Mouse (Mus musculus) CH12F3 (cell line): ENCODE data around the gene Tmub2.

Experiments used
- in situ Hi-C: fragments of 300-500 bp; cut with MboI; formaldehyde crosslinking; loops from 2 replicates; pipeline ENCODE4 v1.14.3; 2020; ENCODE audit warnings: low sequenced_read_pairs

The Tmub2 gene

GRCm38 (mm10) chr11:102323516-102323915, 38.8 kb downstream of the Tmub2 start:
- in situ Hi-C loops, result loop anchor here (5.0 kb wide), 1 partner anchor 84 kb away; the partner anchor contains the start of gene Slc25a39

DNA sequence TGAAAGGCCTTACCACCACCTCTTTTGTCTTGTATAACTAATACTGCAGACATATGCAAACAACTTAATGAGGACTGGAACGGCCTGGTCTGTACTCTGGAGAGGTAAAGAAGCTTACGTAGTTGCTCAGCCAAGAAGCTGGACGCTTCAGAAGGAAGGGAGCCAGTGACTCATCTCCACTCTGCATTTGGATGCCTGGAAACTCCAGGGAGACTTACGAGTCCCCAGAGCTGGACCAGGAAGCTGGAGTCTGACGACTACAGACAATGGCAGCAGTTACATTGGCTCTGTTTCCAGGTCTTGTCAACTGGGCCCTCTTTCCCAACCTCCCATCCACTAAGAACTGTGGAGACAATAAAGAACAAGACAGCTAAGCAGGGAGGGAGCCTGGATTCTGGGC, 42.5 kb downstream of the Tmub2 start:
- in situ Hi-C loops, result no loop called here

DNA sequence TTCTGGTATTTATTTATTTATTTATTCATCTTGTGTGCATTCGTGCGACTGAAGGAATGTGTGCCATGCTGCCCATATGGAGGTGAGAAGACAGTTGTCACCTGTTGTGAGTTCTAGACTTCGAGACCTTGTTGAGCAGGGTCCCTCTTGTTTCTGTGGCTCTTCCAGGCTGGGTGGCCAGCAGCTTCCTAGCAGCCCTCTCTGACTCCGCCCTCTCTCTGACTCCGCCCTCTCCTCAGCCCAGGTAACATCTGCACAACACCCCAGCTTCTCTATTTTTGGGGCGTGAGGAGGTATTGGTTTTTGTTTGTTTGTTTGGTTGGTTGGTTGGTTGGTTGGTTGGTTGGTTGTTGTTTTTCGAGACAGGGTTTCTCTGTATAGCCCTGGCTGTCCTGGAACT, 43.1 kb downstream of the Tmub2 start:
- in situ Hi-C loops, result no loop called here

- in situ Hi-C loops, result no loop called here
Measured at GRCm38 (mm10) chr11:102329518-102329917, 44.8 kb downstream of the Tmub2 start.

DNA sequence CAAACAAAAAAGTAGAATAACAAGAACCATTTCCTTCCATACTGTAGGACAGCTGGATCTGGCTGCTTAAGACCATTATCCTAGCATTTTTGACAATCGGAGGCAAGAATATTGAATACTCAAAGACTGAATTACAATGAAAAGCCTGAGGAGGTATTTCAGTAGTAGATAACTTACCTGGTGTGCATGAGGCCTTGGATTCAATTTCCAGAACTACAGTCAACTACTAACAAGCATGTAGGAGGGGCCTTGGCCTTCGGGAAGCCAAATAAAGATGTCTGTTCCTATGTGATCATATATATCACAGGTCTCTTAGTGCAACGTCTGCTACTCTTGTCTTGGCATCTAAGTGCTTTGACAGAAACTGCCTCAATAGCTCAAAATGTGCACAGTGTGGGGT, 45.3 kb downstream of the Tmub2 start:
- in situ Hi-C loops, result no loop called here

- in situ Hi-C loops, result no loop called here
Measured at GRCm38 (mm10) chr11:102331806-102332205, 47.1 kb downstream of the Tmub2 start.

DNA sequence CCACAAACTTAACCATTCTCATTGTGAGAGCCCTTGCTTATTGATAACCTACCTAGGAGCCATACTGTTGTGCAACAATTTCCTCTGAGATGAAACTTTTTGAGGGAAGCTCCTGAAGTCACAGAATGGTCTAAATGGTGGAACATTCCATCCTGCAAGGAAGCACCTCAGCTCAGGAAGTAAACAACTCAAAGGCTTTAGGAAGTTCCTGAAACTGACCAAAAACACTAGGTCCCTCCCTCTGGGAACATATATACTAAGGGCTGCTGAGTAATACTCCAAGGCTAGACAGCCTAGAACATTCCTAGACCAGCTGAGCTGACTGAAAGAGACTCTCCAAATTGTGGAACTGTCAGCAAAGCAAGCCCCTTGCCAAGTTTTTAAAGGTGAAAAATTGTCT, 48.3 kb downstream of the Tmub2 start:
- in situ Hi-C loops, result no loop called here

- in situ Hi-C loops, result no loop called here
Measured at GRCm38 (mm10) chr11:102334010-102334409, 49.3 kb downstream of the Tmub2 start.

GRCm38 (mm10) chr11:102334973-102335700, 50.4 kb downstream of the Tmub2 start:
- in situ Hi-C loops, result no loop called here

GRCm38 (mm10) chr11:102336191-102336590, 51.5 kb downstream of the Tmub2 start:
- in situ Hi-C loops, result no loop called here

DNA sequence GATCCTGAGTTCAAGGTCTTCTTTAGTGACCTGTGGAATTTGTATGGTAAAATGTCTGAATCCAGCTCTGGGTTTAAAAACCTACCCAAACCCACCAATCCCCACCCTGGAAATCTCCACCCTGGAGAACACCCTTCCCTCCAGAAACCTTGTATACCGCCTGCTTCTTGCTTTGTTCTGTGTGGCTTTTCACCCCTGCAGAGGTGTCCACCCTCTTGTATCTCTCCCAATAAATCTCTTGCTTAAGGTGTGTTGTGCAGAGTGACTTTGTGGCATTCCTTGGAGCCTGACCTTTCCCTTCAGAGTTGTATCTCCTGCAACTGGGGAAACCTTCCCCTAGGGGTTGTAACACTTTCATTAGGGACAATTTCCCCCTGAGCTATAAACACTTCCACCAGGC, 53.2 kb downstream of the Tmub2 start:
- in situ Hi-C loops, result no loop called here

DNA sequence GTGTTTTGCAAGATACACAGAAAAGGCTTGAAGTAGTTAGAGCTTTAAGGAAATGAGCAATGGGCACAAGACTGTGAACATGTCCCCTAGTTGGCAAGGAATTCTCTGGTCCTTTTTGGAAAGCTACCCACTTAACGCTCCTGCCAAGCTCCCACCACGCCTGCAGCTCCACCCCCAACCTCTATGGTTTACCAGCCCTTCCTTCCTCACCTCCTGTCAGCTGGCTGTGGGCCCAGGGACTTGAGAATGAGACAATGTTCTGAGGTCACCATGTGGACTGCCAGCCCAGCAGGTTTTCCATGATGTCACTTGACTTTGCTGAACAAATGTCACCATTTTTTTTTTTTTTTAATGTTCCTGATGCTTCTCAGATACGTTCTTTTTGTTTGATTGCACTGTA, 53.8 kb downstream of the Tmub2 start:
- in situ Hi-C loops, result no loop called here
